Mouse (Mus musculus) embryo, embryonic 10.5 days (tissue): ENCODE measurements at regions not wholly inside any gene's neighbourhood (a gene's known extent, or its start where the extent isn't known, plus 50 kb on each side); places are given as distances from the start of the nearest gene placed in this dataset.

Source experiments
- DNase-seq: peaks from one replicate; pipeline ENCODE4 v3.0.0-alpha.2; 2015; ENCODE audit warnings: low spot score

DNA sequence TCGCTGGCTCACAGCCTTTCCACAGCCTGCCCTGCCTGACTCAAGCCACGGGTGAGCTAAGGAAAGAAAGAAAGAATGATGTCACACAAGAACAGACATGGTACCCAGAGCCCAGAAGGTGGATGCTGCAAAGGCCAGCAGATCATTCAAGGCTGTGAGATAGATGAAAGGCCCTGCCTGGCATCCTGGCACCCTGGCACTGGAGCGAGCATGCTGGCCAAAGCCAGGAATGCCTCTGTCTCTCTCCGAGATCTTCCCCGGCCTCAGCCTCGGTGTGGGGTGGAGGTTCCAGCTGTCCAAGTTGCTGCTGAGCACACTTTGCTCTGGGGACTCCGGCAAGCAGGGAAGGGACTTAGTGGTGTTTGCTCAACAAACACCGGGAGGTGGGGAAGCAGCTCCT lies 116.4 kb upstream of the Lhx5 start:
- DNase-seq: no peak

DNA sequence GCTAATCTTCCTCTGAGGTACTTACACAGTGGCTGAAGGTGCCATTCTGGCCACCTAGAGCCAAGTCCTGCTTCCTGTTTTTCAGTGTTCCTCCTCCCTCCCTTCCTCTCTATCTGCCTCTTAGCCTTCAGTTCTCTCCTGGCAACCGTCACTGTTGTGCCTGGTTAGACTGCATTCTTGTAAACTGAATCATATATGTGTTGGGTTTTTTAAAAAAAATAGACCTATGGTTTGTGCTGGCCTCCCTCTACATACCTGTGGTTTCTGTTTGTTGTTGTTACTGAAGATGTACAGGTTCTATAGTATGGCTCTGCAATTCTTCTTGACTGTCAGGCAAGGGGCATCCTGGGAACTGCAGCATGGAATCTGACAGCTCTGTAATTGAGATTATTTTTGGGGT lies 112.5 kb upstream of the Lhx5 start:
- no peak for DNase-seq

DNA sequence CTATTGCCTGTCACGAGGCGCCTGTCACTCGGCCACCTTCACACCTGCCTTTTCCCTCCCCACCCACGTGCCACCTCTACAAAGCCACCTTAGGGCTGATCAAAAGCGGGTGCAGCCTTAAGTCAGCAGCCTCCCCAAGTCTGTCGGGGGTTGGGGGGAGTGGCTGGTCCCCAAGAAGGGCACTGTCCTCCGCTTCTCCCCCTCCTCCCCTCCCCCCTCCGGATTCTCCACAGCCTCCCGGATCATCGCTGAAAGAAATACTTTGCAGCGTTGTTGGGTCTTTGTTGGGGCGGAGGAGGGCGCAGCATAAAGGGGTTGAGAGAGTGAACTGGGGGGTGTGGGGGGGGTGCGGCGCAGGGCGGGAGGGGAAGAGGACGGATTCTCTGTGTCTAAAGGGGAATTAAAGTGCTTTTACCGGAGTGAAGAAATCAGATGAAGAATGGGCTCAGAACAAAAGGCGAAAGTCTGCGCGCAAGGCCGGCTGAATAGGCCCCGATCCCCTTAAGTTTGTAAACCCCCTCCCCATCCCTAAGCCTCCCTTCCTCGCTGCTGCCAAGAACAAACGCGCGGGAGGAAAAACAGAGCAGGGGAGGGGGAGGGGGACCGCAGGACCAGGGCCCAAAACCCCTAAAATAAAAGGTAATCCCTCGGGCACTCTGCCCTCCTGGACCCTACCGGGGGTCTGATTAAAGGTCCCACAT lies 109.3 kb upstream of the Lhx5 start:
- peak; percentile 79 for DNase-seq

DNA sequence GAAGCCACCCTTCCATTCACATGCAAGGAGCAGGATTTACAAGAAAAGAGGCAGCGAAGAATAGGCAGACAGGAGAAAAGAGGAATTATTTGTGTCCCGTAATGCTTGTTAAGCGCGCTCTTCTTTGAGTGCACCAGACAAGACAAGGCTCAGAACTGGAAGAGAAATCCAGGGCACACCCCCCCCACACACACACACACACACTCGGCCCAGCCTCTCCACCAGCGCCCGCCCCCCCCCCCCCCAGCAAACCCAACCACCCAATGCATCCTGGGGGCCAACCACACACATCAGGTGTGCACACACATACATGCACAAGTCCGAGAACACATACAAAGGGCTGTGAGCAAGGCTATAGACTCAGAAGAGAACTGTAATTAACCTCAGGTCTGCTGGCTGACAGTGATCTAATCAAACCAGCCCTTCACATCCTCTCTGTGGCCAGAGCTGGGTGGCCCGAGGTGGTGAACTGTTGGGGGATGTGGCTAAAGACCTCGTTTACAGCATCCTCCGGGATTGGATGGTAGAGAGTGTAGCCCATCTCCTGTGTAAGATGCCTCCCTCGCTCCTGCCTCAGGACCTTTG lies 108.7 kb upstream of the Lhx5 start:
- peak; percentile 30 for DNase-seq

DNA sequence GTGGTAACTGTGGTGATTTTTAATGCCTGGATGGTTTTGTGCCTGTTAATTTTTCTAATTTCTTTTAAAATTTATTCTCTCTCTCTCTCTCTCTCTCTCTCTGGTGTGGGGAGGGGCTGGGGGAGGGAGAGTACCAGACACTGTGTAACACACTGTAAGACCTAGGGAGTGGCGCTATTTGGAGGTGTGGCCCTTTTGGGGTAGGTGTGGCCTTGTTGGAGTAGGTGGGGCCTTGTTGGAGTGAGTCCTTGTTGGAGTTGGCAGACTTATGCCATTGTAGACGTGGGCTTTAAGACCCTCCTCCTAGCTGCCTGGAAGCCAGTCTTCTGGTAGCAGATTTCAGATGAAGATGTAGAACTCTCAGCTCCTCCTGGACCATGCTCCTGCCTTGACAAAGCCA lies 107.4 kb upstream of the Lhx5 start:
- no peak for DNase-seq

DNA sequence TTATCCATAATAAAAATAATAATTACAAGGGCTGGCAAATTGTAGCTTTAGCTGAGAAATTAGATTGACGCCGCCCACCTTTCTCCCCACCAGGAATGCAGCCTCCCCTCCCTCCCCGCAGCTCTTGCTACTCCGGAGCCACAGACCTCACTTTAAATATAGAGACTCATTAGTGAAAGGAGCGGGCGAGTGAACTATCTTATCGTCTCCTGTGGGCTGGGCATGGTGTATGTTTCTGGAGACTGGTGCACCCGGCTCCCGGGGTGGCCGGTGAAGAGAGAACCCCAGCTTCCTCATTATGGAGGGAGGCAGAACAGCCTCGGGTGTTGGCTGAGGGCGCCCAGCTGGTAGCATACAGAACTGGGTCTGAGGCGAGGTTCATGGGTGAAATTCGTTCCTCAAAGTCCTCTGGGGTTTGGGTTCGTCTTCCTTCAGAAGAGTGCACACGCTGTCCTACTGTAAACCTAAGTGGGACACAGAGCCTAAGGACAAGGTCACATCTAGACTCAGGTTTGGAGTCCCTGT lies 106.1 kb upstream of the Lhx5 start:
- DNase-seq: no peak

DNA sequence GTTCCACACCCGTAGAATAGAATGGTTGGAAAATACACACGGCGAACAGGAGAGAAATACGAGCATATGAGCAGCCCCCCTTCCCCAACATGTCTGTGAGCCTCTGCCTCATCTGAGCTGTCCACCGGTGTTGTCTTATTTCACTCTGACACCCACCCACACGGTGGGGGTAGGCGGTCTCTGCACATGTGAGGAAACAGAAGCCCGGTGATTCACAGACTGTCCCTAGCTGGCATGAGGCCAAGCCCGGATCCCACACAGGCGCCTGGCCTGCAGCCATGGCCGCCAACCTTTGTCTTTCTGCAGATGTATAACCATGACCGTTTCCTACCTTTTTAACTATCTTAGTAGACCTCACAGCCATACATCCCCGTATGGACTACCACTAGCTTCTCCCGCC lies 99.5 kb upstream of the Lhx5 start:
- no peak for DNase-seq

DNA sequence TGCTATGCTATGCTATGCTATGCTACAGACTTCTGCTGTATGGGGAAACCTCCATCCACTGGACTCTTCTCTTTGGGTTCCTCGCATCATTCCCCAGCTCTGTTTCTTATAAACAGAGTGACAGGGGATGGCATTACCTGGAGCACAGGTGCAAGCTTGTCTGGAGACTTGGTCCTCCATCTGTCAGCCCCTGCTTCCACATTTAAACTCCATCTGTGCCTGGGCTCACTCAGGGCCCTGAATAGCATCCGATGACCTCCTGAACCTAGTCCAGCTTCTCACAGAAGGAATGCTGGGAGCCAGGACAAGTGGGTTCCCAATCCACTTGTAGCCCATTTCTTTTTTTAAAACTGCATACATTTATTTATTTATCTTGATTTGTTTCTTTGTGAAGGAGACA lies 92.3 kb upstream of the Lhx5 start:
- no peak for DNase-seq

DNA sequence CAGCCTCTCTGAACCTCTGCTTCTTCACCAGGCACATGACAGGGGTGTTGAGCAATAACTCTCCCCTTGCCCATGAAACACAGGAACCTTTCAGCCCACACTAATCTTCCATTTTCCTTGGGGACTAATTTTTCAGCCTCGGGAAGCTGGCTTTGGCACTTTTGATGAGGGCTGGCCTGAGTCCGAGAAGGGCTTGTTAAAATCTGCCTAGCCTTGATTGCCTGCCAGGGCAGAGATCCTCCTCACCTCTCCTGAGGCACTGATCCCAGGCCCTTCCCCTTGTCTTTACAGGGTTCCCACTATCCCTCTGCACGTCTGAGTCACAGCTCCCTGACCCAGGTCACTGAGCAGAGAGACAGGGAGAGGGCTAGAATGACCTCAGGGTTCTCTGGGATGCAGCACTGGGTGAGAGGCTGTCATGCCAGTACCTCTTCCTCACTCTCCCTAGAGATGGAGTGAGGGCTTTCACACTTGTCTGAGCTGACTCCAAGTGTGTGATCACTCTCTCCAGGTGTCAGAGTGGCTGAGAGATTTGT lies 90.7 kb upstream of the Lhx5 start:
- DNase-seq: no peak

DNA sequence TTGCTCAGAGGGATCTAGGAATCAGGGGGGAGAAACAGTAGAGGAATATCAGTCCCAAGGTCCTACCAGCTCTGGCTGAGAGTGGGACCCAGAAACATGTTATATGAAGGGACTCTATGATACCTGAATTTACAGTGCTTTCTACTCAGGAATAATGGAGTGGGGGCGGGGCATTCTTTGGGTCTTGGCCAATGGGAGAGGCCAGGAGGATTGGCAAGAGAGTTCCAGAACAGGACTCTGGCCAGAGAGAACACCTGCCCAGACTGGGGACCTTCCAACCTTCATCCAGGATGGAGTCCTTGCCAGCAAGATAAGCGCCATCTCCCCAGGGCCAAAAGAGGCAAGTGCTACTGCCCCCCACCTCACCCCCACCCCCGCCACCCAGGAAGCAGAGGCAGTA lies 81.0 kb upstream of the Lhx5 start:
- no peak for DNase-seq

DNA sequence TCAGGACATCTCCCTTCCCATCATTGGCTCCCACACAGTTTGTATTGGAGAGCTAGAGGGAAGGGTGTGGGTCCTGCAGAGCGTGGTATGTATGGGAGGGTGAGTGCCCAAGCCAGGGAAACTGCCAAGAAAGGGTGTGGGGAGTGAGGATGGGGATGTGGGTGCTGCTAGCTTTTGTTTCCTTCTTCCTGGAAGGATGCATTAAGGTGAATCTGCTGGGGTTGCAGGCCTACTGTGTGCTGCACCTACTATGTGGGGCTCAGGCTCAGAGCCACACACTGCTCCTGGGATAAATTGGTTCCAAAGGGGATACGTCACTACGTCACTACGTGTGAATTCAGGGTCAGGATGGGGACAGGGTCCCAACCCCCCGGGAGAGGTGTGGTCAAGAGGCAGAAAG lies 79.7 kb upstream of the Lhx5 start:
- no peak for DNase-seq

DNA sequence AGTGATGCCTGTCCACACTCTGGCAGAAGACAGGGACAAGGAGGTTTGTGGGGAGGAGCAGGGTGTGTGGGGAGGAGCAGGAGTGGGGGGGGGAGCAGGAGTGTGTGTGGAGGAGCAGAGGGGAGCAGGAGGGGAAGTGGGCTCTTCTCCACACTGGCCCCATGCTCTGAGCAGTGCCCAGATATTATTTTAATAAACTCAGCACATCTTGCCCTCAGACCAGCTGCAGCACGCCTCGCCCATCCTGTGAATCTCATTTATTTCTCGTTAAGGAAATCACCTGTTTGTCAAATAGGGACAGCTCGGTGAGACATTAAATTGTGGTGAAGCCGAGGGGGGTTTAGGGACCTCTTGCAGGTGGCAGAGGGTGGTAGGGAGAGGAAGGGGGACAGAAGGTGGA lies 77.8 kb upstream of the Lhx5 start:
- no peak for DNase-seq

DNA sequence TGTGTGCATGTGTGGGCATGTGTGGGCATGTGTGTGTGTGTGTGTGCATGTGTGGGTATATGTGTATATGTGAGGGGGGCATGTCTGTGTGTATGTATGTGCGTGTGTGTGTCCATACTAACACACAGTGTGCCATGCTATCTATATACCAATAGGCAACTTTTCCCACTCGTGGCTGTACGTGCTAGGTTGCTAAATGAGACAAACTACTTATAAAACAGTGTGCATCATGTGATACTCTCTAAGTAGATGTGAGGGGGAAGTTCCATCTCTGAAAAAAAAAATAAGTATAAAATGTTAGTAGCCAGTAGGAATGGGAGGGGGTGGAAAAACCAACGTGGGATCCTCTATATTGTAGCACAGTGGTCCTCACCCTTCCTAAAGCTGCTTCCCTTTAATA lies 74.5 kb upstream of the Lhx5 start:
- DNase-seq: no peak

DNA sequence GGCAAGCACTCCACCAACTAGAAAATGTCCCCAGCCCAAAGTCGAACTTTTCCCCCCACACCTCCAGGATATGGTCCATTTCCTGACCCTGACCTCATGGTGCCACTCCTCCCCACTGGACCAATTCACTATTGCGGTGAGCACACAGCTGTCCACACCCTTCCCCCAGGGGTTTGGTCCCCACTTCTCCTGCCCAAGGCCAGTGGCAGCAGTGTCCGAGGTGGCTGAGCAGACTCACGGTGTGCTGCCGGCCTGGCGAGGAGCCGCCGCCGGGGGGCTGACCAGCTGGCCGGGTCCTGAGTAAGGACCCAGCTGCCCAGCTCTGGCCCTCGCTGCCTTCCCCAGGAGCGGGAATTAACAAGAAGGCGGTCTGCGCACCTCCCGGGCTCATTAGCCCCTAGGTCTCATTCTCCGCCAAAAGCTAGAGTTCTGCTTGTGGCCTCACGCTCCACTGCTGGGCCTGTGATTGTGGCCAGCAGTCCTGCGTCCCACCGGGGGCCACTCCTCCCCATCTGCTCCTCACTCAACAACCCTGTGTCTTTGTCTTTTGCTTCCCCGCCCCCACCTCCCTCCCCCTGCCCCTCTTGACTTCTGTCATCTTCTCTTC lies 73.3 kb upstream of the Lhx5 start:
- DNase-seq: peak; percentile 42

DNA sequence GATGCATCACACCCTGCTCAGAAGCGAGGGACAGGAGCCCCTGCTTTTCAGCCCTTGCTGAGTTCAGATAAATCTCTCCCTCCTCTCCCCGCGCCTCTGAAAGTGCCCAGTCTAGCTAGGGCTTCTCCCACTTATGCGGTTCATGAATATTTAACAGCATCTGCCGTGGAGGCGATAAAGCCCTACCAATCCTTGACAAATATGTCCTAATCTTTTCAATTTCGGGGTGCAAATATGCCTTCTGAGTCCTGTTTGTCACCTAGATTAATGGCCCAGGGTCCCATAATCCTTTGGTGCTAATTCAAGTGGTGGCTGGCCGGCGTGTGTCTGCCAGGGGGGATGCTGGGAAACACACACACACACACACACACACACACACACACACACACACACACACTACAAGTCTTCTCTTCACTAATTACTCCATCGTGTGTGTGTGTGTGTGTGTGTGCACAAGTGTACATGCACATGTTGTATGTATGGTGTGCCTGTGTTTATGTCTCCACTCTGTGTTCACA lies 65.5 kb upstream of the Lhx5 start:
- DNase-seq: peak; percentile 16

DNA sequence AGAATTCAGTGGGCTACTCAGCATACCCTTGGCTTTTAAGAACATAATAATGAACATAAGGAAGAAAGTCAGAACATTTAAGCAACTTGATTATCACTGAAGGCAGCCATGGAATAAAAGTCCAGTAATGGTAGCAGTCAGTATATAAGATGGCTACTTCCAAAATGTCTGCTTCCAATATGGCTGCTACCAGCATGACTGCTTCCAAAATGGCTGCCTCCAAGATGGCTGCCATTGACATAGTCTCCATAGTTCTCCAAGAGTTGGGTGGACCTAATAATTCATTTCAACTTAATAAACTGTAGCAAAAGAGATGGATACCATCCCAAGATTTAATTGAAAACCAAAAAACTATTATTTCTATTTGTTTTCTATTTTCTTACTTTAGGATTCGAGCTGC lies 62.7 kb upstream of the Lhx5 start:
- no peak for DNase-seq

DNA sequence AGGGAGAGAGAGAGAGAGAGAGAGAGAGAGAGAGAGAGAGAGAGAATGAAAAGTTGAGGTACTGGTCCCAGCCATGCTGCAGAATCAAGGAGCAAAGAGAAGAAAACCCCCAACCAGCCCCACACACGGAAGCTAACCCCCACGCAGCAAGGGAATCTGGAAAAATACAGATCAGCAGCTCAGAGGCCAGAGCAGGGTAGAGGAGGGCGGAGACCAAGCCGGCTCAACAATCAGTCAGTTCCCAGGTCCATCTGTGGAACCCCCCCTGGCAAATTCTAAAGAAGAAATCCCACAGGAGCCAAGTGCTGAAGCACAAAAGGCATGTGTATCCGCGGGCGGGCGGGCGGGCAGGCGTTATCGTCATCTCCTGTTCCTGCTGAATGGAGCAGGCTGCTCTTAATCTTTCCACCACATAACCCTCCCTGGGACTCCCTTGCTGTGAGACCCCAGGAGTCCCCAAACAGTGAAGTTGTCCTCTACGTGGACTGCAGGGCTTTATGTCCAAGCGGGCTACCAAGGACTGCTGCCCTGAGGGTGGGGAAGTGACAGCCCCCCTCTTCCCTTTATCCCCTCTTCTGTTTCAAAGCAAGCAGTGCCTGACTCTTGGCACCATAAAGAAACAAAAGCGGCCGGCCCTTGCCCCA lies 60.2 kb upstream of the Lhx5 start:
- peak; percentile 48 for DNase-seq

DNA sequence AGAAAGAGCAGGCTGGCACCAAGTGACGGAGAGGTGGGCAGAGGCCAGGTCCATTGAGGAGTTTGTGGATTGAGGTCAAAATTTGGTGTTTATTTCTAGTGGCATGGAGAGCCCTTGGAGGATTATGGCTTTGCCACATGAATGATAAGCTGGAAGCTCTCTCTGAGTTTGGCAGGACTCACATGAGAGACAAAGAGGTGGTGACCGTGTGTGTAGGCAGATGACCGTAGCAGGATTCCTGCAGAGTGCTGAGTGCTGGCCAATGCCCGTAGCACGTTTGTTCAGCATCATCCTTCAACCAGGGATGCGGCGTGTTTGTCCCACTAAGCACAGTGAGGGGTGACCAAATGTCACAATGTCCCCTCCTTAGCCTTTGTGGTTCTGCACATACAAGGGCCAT lies 58.1 kb upstream of the Lhx5 start:
- DNase-seq: no peak
